Mouse (Mus musculus) liver, embryonic 14.5 days (tissue): ENCODE measurements at regions not wholly inside any gene's neighbourhood (a gene's known extent, or its start where the extent isn't known, plus 50 kb on each side); places are given as distances from the start of the nearest gene placed in this dataset.

Experiments
- CTCF ChIP-seq: IDR thresholded peaks from 2 replicates; pipeline ENCODE4 v1.5.1; 2016; ENCODE audit warnings: antibody characterized with exemption, low read depth, control low read depth
- EP300 ChIP-seq: IDR thresholded peaks from 2 replicates; pipeline ENCODE4 v1.6.1; 2016; ENCODE audit warnings: antibody characterized with exemption, low read depth

GRCm38 (mm10) chr4:64562511-64562910, 515.7 kb upstream of the Tnc start:
- TF ChIP-seq CTCF (no peak), EP300 (no peak)
